Mouse (Mus musculus): ENCODE measurements around the gene Kcp.

Kcp gene

GRCm38 (mm10) chr6:29524034-29524489 lies 16.3 kb upstream of the Kcp start:
- CTCF ChIA-PET, result interaction anchor here (1.1 to 1.5 kb wide), 2 partner anchors 11 to 12 kb away, joined by 3 read pairs; no protein-coding TSS in a partner anchor

GRCm38 (mm10) chr6:29523301-29524033 lies 15.7 kb upstream of the Kcp start:
- CTCF ChIA-PET, result interaction anchor here (0.8 to 1.5 kb wide), 2 partner anchors 10 to 24 kb away, joined by 3 to 5 read pairs; no protein-coding TSS in a partner anchor

GRCm38 (mm10) chr6:29522626-29523300 lies 15.0 kb upstream of the Kcp start:
- CTCF ChIA-PET, result interaction anchor here (0.8 to 1.5 kb wide), 2 partner anchors 10 to 25 kb away, joined by 3 to 5 read pairs; no protein-coding TSS in a partner anchor

DNA sequence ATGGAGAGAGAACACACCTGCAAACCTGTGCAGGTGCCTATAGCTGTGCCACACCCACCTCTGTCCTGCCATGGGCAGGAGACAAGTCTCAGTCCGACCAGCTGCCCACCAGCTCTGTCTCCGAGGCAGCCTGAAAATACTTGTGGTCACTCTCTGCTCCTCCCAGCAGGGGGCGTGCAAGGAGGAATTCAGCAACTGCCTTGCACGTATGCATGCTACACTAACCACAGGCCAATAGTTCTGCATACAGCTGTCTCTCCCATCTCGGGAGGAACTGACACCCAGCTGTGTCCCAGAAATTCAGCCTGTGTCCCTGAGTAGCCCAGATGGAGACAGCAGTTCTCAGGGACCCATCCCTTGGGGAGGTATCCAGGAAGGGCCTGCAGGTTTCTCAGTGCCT lies 9.4 kb upstream of the Kcp start:
- CTCF ChIA-PET, result interaction anchor here (2.1 kb wide), 1 partner anchor 18 kb away, joined by 6 read pairs; no protein-coding TSS in a partner anchor

DNA sequence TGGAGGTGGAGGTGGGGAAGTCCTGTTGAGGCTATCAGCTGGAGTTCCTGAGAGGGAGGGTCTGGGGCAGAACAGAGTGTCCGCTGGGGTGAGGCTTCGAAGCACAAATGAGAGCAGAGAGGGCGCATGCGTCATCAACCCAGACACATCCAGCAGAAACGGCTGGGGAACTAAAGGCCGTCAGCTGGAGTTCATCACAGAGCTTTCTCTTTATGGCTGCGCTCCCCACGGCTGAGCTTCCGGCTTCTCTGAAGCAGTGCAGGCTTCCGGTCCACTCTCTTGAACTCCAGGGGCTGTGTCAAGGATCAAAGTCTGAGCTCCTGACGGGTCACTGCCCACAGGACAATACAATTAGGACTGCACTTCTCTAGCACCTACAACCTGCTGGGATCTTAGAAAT lies 5.5 kb upstream of the Kcp start:
- CTCF ChIA-PET, result interaction anchor here (1.1 to 1.2 kb wide), 2 partner anchors 10 to 17 kb away, joined by 3 read pairs; no protein-coding TSS in a partner anchor

- CTCF ChIA-PET, result no interaction called here
These were observed 1.3 kb upstream of the Kcp start for GRCm38 (mm10) chr6:29509086-29509485.

- CTCF ChIA-PET, result no interaction called here
These were observed 918 bp downstream of the Kcp start for GRCm38 (mm10) chr6:29506834-29507233.

GRCm38 (mm10) chr6:29505493-29505892 lies 2.3 kb downstream of the Kcp start:
- CTCF ChIA-PET, result no interaction called here

DNA sequence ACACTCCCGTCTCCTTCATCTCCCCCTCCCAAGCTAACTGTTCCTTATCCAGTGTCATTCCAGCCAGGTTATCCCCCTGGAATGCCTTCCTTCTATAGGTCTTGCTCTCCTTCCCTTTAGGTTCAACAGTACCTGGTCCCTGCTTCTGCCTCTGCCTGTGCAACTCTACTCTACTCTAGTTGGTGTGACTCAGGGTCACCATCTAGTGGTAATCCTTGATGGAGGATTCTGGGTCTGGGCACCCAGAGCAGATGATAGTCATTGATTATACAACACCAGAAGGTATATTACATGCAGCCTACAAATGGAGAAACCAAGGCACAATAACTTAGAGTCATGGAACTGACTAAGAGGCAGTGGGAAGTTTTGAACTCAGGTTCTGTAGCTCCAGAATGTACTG lies 6.2 kb downstream of the Kcp start:
- CTCF ChIA-PET, result interaction anchor here (0.7 kb wide), 1 partner anchor 17 kb away, joined by 3 read pairs; no protein-coding TSS in a partner anchor

DNA sequence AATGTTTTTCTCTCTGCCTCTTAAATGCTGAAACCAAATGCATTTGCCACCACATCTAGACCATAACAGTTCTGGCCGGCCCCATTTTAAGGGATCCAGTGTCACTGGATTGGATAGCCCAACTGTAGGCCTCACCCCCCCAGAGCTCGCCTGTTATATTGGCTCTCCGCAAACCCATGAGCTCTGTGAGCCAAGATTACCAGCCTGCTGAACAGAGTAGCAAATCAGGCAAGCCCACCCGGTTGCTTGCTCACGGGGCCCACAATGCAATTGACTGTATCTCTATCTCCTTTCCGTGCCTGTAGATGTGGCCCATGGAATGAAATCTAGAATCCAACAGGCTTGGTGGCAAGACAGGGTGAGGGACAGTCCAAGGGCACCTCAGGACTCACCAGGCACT lies 6.9 kb downstream of the Kcp start:
- CTCF ChIA-PET, result no interaction called here

DNA sequence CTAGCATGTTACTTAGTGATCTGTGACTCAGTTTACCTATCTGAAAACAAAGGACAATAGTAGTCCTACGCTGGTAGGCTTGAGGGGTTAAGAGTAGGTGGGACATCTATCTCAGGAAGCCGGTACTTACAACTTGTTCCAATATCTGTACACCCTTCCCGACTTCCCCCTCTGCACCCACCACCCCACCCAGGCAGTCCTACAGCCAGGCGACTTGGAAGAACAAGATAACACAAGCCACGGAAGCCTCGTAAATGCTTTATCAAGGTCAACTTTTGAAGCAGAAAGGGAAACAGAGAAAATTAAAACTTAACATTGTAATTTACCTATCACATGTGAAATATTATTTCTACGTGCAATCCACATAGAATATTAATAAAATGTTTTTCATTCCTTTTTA lies 7.6 kb downstream of the Kcp start:
- CTCF ChIA-PET, result no interaction called here

DNA sequence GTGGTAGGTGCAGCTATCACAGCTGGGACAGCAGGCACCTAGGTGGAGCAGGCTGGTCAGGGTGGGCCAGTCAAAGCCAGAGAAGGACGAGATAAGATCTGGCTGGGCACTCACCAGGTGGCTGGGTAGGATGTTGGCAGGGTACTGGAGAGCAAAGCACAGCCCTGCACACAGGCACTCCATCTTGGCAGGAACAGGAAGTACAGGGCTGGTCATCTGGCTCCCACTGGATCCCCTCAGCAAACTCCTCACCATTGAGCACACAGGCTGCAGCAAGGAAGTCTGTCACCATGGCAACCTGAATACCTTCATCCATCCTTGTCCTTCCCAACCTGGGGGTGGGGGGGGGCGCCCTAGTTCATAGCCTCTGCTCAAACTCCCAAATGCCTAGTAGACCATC lies 10.0 kb downstream of the Kcp start:
- CTCF ChIA-PET, result no interaction called here

- CTCF ChIA-PET, result no interaction called here
These were observed 11.5 kb downstream of the Kcp start for GRCm38 (mm10) chr6:29496270-29496669.

- CTCF ChIA-PET, result no interaction called here
These were observed 13.7 kb downstream of the Kcp start for GRCm38 (mm10) chr6:29494101-29494500.

DNA sequence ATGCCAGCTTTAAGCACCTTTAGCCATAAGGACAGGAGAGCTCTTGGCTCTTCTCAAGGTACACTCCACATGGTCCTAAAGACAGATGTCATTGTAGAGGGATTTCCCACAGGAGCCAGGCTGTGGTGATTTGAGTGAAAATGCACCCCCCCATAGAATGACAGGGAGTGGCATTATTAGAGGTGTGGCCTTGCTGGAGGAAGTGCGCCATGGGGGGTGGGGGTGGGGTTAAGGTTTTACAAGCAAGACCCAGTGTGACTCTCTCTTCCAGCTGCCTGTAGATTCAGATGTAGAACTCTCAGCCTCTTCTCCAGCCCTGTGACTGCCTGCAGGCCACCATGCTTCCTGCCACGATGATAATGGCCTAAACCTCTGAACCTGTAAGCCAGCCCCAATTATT lies 21.8 kb downstream of the Kcp start:
- CTCF ChIA-PET, result interaction anchor here (0.6 to 0.9 kb wide), 2 partner anchors 10 to 50 kb away, joined by 3 to 7 read pairs; no protein-coding TSS in a partner anchor

DNA sequence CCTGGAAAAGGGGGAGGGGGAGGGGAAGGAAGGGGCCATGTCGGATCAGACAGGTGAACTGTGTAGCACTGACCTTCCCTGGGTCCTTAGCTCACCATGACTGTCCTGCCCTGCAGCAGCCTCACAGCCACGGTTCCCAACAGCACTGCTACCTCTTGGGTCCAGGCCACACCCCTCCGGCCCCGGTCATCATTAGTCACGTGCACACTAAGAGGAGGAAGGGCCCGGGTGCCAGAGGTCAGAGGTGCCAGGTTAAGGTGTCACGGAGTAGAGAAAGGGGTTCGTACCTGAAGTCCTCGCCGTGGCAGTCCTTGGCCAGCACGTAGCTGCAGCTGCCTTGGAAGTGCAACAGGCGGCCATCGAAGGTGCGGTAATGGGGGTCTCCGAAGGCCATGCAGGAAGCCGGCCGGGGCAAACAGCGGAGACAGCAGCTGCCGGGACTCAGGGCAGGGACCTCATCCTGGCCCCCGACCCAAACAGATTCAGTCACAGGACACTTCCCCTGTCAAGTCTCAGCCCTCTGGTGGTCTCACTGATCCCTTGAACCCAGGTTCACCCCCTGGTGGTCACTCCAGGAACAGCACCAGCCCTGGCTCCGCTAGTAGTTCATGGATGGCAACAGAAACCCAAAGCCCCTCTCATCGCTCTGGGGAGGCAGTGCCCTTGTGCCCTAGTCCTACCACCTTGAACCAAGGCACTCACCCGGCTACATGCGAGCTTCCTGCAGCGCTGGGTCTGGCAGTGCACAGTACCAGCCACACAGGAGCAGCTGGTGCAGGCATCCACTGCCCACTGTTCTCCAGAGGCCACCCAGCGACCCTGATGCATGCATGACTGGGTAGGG lies 22.8 kb downstream of the Kcp start:
- CTCF ChIA-PET, result interaction anchor here (0.6 to 0.9 kb wide), 3 partner anchors 10 to 51 kb away, joined by 3 read pairs; no protein-coding TSS in a partner anchor

GRCm38 (mm10) chr6:29482691-29483090 lies 25.1 kb downstream of the Kcp start:
- CTCF ChIA-PET, result no interaction called here

- CTCF ChIA-PET, result interaction anchor here (0.9 kb wide), 1 partner anchor 10 kb away, joined by 3 read pairs; no protein-coding TSS in a partner anchor
These were observed 33.0 kb downstream of the Kcp start for GRCm38 (mm10) chr6:29474736-29475135.

GRCm38 (mm10) chr6:29473941-29474691 lies 33.6 kb downstream of the Kcp start:
- CTCF ChIA-PET, result interaction anchor here (0.9 kb wide), 1 partner anchor 11 kb away, joined by 3 read pairs; no protein-coding TSS in a partner anchor

DNA sequence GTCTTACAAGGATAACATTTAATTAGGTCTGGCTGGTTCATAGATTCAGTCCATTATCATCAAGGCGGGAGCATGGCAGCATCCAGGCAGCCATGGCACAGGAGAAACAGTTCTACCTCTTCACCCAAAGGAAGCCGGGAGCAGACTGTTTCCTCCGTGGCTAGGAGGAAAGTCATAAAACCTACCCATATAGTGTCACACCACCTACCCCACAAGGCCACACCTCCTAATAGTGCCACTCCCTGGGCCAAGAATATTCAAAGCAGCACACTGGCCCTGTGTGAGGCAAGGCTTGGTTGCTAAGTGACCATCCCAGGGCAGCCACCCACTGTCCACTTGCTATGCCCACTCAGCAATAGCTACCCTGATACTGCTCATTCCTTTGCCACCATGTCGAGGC lies 36.6 kb downstream of the Kcp start, which contains the start of gene Atp6v1fnb:
Gene Atp6v1fnb (plus strand): TSS at position 301 of the 400 bp plus-strand sequence.
- CTCF ChIA-PET, result no interaction called here

- CTCF ChIA-PET, result no interaction called here
These were observed 38.9 kb downstream of the Kcp start for GRCm38 (mm10) chr6:29468851-29469250.
